Mouse (Mus musculus) lung, embryonic 15.5 days (tissue): ENCODE measurements around the gene Nfatc2ip. TPM values are rescaled to one million over a fixed set of nuclear protein-coding genes. Genes with fewer than 3 reads are reported as not detected.

ENCODE experiments used
- ATAC-seq: fragments of 200-750 bp; cut with Nextera tagmentation; 2 replicates; pipeline ENCODE4 v1.8.0; 2017; ENCODE audit warnings: moderate number of reproducible peaks, borderline replicate concordance; ENCODE audit not compliant: low FRiP score, low TSS enrichment; ENCODE audit errors: extremely low read depth
- H3K27ac ChIP-seq: fragments of 300-500 bp; sonication (generic); 2 replicates; pipeline ENCODE4 v1.5.1; 2015; ENCODE audit warnings: moderate library complexity, mild to moderate bottlenecking, inconsistent platforms
- H3K27me3 ChIP-seq: fragments of 300-500 bp; sonication (generic); 2 replicates; pipeline ENCODE4 v1.6.1; 2015; ENCODE audit warnings: inconsistent platforms
- H3K36me3 ChIP-seq: fragments of 300-500 bp; sonication (generic); 2 replicates; pipeline ENCODE4 v1.6.1; 2015; ENCODE audit warnings: inconsistent platforms
- H3K4me1 ChIP-seq: fragments of 300-500 bp; sonication (generic); 2 replicates; pipeline ENCODE4 v1.6.1; 2015; ENCODE audit warnings: inconsistent platforms
- H3K4me2 ChIP-seq: fragments of 300-500 bp; sonication (generic); 2 replicates; pipeline ENCODE4 v1.6.1; 2015; ENCODE audit warnings: inconsistent platforms, mild to moderate bottlenecking, moderate library complexity
- H3K4me3 ChIP-seq: fragments of 300-500 bp; sonication (generic); 2 replicates; pipeline ENCODE4 v1.5.1; 2015; ENCODE audit warnings: mild to moderate bottlenecking, inconsistent platforms
- H3K9ac ChIP-seq: fragments of 300-500 bp; sonication (generic); 2 replicates; pipeline ENCODE4 v1.6.1; 2015; ENCODE audit warnings: inconsistent platforms
- H3K9me3 ChIP-seq: fragments of 300-500 bp; sonication (generic); 2 replicates; pipeline ENCODE4 v1.6.1; 2016; ENCODE audit warnings: inconsistent platforms
- WGBS: fragments of 180-500 bp; shearing (Covaris S2); methylation state at CpG from one replicate; pipeline ENCODE4 v1.1.7; 2015; 5-methylcytosine and 5-hydroxymethylcytosine counted together
- polyA plus RNA-seq: library from polyadenylated mRNA; unstranded; fragments of >200 nt; fragmentation: Nextera tagmentation; extraction: Ambion mirVana; gene quantifications from 2 replicates; pipeline ENCODE4 v1.2.1, GENCODE M21; 2015

Gene Nfatc2ip
- 3.1 and 3.3 TPM in 2 replicates for polyA plus RNA-seq

DNA sequence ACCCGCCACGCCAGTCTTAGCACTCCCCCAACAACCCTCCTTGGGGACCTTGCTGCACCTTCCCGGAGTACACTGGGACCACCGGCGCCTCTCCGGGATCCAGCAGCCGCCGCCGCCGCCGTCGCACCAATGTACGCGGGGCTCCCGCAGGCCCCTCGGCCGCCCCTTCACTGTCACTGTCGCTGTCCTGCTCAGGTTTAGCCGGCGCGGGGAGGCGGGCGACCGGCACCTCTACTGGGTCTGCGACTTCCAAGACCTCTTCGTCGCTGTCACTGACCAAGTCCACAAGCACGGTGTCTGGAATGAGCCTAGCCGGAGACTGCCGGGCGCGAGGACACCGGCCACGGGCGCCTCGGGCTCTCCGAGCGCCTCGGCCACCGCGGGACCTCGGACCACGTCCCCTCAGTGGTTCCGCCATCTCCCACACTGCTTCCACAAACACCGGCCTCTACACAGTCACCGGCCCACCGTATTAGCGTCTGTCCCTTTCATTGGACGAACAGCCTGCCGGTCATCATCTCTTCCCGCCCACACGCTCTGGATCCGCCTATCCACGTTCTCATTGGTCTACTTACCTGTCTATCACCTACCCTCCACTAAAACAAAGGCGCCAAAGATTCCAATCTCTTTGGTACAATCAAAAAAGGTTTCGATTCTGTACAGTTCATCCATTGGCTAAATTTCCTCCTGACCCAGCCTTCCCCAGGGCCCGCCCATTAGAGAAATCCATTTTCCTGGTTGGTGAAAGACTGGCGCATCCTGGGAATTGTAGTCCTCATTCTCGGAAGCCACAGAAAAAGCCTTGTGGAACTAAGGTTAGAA, at the start of gene Nfatc2ip:
TSS of gene Nfatc2ip (minus strand) at position 440 of the 822 bp plus-strand sequence.
- no peaks in the 10 kb centered on the region for H3K9me3 ChIP-seq
- H3K9ac ChIP-seq: peak within 1 kb of the TSS; percentile 71
- no peaks in the 10 kb centered on the region for H3K36me3 ChIP-seq
- WGBS: under 1% methylated on average over 59 of the region's 59 CpGs
- H3K4me3 ChIP-seq: peak within 1 kb of the TSS; percentile 73
- ATAC-seq: peak; percentile 99
- H3K4me2 ChIP-seq: peak within 1 kb of the TSS; percentile 78
- H3K27me3 ChIP-seq: no peaks in the 10 kb centered on the region
- H3K27ac ChIP-seq: peak within 1 kb of the TSS; percentile 27; the same call in 1 of the 2 replicates
- H3K4me1 ChIP-seq: peaks cover 10% of the 10 kb centered on the region; the same call in 1 of the 2 replicates

- Histone ChIP-seq H3K9ac (no peak overlapping the region), H3K4me3 (no peak overlapping the region), H3K4me1 (no peaks in the 10 kb centered on the region), H3K27me3 (no peaks in the 10 kb centered on the region), H3K36me3 (peaks cover 37% of the 10 kb centered on the region), H3K4me2 (no peak overlapping the region), H3K9me3 (no peaks in the 10 kb centered on the region), H3K27ac (no peak overlapping the region)
- ATAC-seq: no peak
- 89% methylated on average over 21 of the region's 21 CpGs for WGBS
These were observed 49.7 kb upstream of the Nfatc2ip start for GRCm38 (mm10) chr7:126446217-126446616.

GRCm38 (mm10) chr7:126445104-126445815, 48.7 kb upstream of the Nfatc2ip start:
- no peaks in the 10 kb centered on the region for H3K4me1 ChIP-seq
- H3K9me3 ChIP-seq: no peaks in the 10 kb centered on the region
- no peak for ATAC-seq
- WGBS: 91% methylated on average over 15 of the region's 15 CpGs
- H3K36me3 ChIP-seq: peaks cover 40% of the 10 kb centered on the region
- no peak overlapping the region for H3K4me3 ChIP-seq
- H3K9ac ChIP-seq: no peak overlapping the region
- H3K27ac ChIP-seq: no peak overlapping the region
- no peaks in the 10 kb centered on the region for H3K27me3 ChIP-seq
- no peak overlapping the region for H3K4me2 ChIP-seq

- WGBS: 90% methylated on average over 9 of the region's 9 CpGs
- Histone ChIP-seq H3K4me2 (no peak overlapping the region), H3K27ac (no peak overlapping the region), H3K4me3 (no peak overlapping the region), H3K36me3 (peaks cover 43% of the 10 kb centered on the region), H3K9me3 (no peaks in the 10 kb centered on the region), H3K4me1 (no peaks in the 10 kb centered on the region), H3K27me3 (no peaks in the 10 kb centered on the region), H3K9ac (no peak overlapping the region)
- ATAC-seq: no peak
These were observed 48.0 kb upstream of the Nfatc2ip start for GRCm38 (mm10) chr7:126444536-126444935.

DNA sequence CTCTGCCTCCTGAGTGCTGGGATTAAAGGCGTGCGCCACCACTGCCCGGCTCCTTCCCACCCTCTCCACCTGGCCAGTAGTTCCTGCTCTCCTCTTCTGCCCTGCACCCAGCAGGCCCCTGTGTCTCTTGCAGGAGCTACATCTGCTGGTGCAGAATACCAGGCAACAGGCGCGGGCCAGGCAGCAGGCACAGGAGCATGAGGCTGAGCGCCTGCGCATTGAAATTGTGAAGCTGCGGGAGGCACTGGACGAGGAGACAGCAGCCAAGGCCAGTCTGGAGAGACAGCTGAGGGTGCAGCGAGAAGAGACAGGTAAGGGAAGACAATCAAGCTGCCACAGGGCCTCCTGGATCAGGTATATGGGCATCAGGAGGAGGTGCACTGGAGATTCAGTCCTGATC, 47.5 kb upstream of the Nfatc2ip start:
- ATAC-seq: no peak
- peaks cover 43% of the 10 kb centered on the region for H3K36me3 ChIP-seq
- H3K4me2 ChIP-seq: no peak overlapping the region
- H3K9me3 ChIP-seq: no peaks in the 10 kb centered on the region
- no peak overlapping the region for H3K27ac ChIP-seq
- H3K4me1 ChIP-seq: no peaks in the 10 kb centered on the region
- WGBS: 88% methylated on average over 10 of the region's 10 CpGs
- H3K9ac ChIP-seq: no peak overlapping the region
- no peaks in the 10 kb centered on the region for H3K27me3 ChIP-seq
- no peak overlapping the region for H3K4me3 ChIP-seq

DNA sequence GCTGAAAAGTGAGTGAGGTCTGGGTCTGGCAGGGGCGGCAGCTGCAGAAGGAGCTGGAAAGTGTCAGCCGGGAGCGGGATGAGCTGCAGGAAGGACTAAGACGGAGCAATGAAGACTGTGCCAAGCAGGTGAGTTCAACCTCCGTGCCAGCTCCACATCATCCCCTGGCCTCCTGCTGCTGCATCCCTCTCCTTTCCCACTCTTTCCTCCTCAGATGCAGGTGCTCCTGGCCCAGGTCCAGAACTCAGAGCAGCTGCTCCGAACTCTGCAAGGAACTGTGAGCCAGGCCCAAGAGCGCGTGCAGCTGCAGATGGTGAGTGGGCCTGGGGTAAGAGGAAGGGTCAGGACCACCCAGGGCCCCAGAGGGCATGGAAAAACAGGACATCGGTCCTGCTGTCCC, 43.6 kb upstream of the Nfatc2ip start:
- Histone ChIP-seq H3K27me3 (no peaks in the 10 kb centered on the region), H3K4me3 (no peak overlapping the region), H3K36me3 (peaks cover 25% of the 10 kb centered on the region), H3K27ac (no peak overlapping the region), H3K9ac (no peak overlapping the region), H3K4me1 (no peaks in the 10 kb centered on the region), H3K9me3 (no peaks in the 10 kb centered on the region), H3K4me2 (no peak overlapping the region)
- no peak for ATAC-seq
- 78% methylated on average over 9 of the region's 9 CpGs for WGBS

- no peak for ATAC-seq
- Histone ChIP-seq H3K27ac (no peak overlapping the region), H3K9me3 (no peaks in the 10 kb centered on the region), H3K36me3 (peaks cover 26% of the 10 kb centered on the region; the same call in 1 of the 2 replicates), H3K4me1 (no peaks in the 10 kb centered on the region), H3K4me3 (no peak overlapping the region), H3K9ac (no peak overlapping the region), H3K27me3 (no peaks in the 10 kb centered on the region), H3K4me2 (no peak overlapping the region)
- WGBS: 22% methylated on average over 8 of the region's 8 CpGs
These were observed 40.3 kb upstream of the Nfatc2ip start for GRCm38 (mm10) chr7:126436851-126437250.

DNA sequence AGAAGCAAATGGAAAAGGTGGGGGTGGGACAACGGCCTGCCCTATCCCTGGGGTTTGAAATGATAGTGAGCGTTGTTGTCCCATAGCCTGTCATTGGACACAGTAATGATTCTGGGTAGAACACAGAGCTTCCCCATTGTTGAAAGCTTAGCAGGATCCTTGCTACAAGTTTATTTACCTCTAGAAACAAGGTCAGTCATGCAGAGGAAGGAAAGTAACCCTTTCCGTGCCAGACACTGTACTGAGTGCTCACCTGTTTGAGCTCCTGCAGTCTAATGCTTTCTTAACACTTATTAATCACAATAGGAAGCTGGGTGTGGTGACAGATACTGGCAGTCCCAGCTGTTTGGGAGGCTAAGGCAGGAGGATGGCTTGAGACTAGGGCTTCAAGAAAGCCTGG, 39.3 kb upstream of the Nfatc2ip start:
- Histone ChIP-seq H3K9ac (no peak overlapping the region), H3K4me2 (no peak overlapping the region), H3K27me3 (no peaks in the 10 kb centered on the region), H3K36me3 (peaks cover 21% of the 10 kb centered on the region; the same call in 1 of the 2 replicates), H3K27ac (no peak overlapping the region), H3K4me3 (no peak overlapping the region), H3K4me1 (no peaks in the 10 kb centered on the region), H3K9me3 (no peaks in the 10 kb centered on the region)
- WGBS: 80% methylated on average over 3 of the region's 3 CpGs
- ATAC-seq: no peak

- no peak overlapping the region for H3K4me2 ChIP-seq
- H3K9ac ChIP-seq: no peak overlapping the region
- H3K4me3 ChIP-seq: no peak overlapping the region
- H3K36me3 ChIP-seq: peaks cover 16% of the 10 kb centered on the region; the same call in 1 of the 2 replicates
- 88% methylated on average over 7 of the region's 7 CpGs for WGBS
- H3K27ac ChIP-seq: no peak overlapping the region
- H3K9me3 ChIP-seq: no peaks in the 10 kb centered on the region
- peaks cover 6% of the 10 kb centered on the region for H3K4me1 ChIP-seq
- no peak for ATAC-seq
- no peaks in the 10 kb centered on the region for H3K27me3 ChIP-seq
These were observed 38.2 kb upstream of the Nfatc2ip start for GRCm38 (mm10) chr7:126434726-126435125.

- no peak overlapping the region for H3K4me3 ChIP-seq
- H3K27me3 ChIP-seq: no peaks in the 10 kb centered on the region
- no peak overlapping the region for H3K9ac ChIP-seq
- H3K36me3 ChIP-seq: peaks cover 16% of the 10 kb centered on the region; the same call in 1 of the 2 replicates
- no peak overlapping the region for H3K27ac ChIP-seq
- ATAC-seq: no peak
- no peaks in the 10 kb centered on the region for H3K9me3 ChIP-seq
- H3K4me1 ChIP-seq: peaks cover 20% of the 10 kb centered on the region
- peak overlapping the region; percentile 88; the same call in 1 of the 2 replicates for H3K4me2 ChIP-seq
These were observed 33.6 kb upstream of the Nfatc2ip start for GRCm38 (mm10) chr7:126430167-126430566.

GRCm38 (mm10) chr7:126429503-126429898, 33.0 kb upstream of the Nfatc2ip start:
- Histone ChIP-seq H3K27ac (0 out of 2 replicates have a peak overlapping the region, but pooled peaks have one; percentile 99), H3K27me3 (no peaks in the 10 kb centered on the region), H3K4me1 (peaks cover 20% of the 10 kb centered on the region), H3K4me2 (peak overlapping the region; percentile 88), H3K9ac (peak overlapping the region; percentile 42), H3K36me3 (peaks cover 13% of the 10 kb centered on the region; the same call in 1 of the 2 replicates), H3K4me3 (peak overlapping the region; percentile 61), H3K9me3 (no peaks in the 10 kb centered on the region)
- no peak; the same call in 1 of the 2 replicates for ATAC-seq
- 19% methylated on average over 15 of the region's 15 CpGs for WGBS
